Comparison of ENCODE assay signal across 22 mouse cellular contexts in the genomic region with DNA sequence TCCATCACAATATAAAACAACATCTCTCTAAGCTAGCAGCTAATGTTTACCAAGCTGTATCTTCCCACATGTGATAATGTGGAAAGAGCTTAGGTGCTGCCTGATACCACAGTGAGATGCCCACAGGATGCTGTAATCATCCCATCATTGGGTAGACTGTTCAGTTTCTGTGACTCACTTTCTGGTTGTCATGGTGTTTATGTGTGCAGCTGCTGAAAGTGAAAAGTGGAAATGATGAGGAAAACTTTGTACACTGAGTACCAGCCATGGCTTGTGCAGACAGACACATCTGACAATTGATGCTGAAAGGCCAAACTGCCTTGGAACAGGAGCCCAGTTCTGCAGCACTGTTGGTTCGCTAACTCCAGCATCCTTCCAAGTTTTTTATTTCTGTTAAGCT.
"Had no signal": no experiment of that assay in that cellular context is flagged by ENCODE, and none has a peak within 500 bp of the region (broad histone marks: within the 10 kb centered on the region; RNA-seq: fewer than 3 reads in every experiment).

No protein-coding gene starts in this region.

- H3K27me3 ChIP-seq: kidney, embryonic 15.5 days; limb, embryonic 12.5 days; limb, embryonic 15.5 days; megakaryocyte, embryonic 14.5 days; neural tube, embryonic 12.5 days; neural tube, embryonic 15.5 days; stomach, embryonic 15.5 days had no signal

- DNase-seq: kidney, adult 11 months; kidney, adult 8-10 months; kidney, postnatal 10 days; kidney, postnatal 36 days; left cerebral cortex, postnatal 4 days; liver, postnatal 0 days; lung, embryonic 14.5 days; lung, postnatal 36 days; midbrain, embryonic 14.5 days; retina, postnatal 1 day; right cerebral cortex, postnatal 25 days; spleen, adult 18-20 months; thymus, postnatal 25 days had no signal

- ATAC-seq: liver, postnatal 0 days; lung, postnatal 0 days had no signal

- H3K4me1 ChIP-seq: kidney, embryonic 15.5 days; limb, embryonic 12.5 days; limb, embryonic 15.5 days; neural tube, embryonic 12.5 days; neural tube, embryonic 15.5 days; stomach, embryonic 15.5 days had no signal

- H3K36me3 ChIP-seq: kidney, embryonic 15.5 days; limb, embryonic 12.5 days; neural tube, embryonic 12.5 days; stomach, embryonic 15.5 days had no signal

- H3K27ac ChIP-seq: kidney, embryonic 15.5 days; limb, embryonic 12.5 days; limb, embryonic 15.5 days; liver, embryonic 14.5 days; neural tube, embryonic 12.5 days; neural tube, embryonic 15.5 days; stomach, embryonic 15.5 days had no signal

- H3K4me3 ChIP-seq: kidney, embryonic 15.5 days; limb, embryonic 12.5 days; limb, embryonic 15.5 days; megakaryocyte, embryonic 14.5 days; neural tube, embryonic 12.5 days; neural tube, embryonic 15.5 days; stomach, embryonic 15.5 days had no signal
